16 mouse cellular contexts compared by ENCODE assay signal in genomic region chr17:50125245-50125798, GRCm38 (mm10).
DNase-seq lines count a peak whose midpoint lies in the region; ATAC-seq and TF ChIP-seq lines count a peak whose summit lies in the region.
"Had no signal": no experiment of that assay in that cellular context is flagged by ENCODE, and none has a peak within 500 bp of the region (broad histone marks: within the 10 kb centered on the region; RNA-seq: fewer than 3 reads in every experiment).

No protein-coding gene starts in this region.

- no peak for TF ChIP-seq CTCF in kidney, adult 2 months (conservative IDR thresholded peaks at IDR 0.05; ENCODE audit: insufficient read depth, insufficient read length, low read depth, low read length)

- H3K4me3 ChIP-seq in kidney, adult 2 months (ENCODE audit: insufficient read depth, low read depth, low read length): no peak overlapping the region
- H3K4me3 ChIP-seq: embryonic facial prominence, embryonic 15.5 days; midbrain, embryonic 12.5 days had no signal

- peak; percentile 61 for ATAC-seq in activated CD4-positive, CD25-positive, alpha-beta regulatory T cell, adult 4 months
- ATAC-seq in megakaryocyte, adult 5-6 weeks (ENCODE audit: poor library complexity, severe bottlenecking): 0 out of 2 replicates have a peak, but pooled peaks have one; percentile 31
- ATAC-seq in erythroblast, adult 5-6 weeks (replicated peaks; ENCODE audit: low FRiP score, poor library complexity, severe bottlenecking): no peak
- ATAC-seq: forebrain, embryonic 14.5 days; hindbrain, postnatal 0 days had no signal

- TF ChIP-seq POLR2A in kidney, adult 2 months (IDR thresholded peaks at IDR 0.05; ENCODE audit: low read depth, low read length): no peak

- no peak for DNase-seq in kidney, adult 2 months
- DNase-seq in kidney, adult 18-20 months: no peak
- peak; percentile 57 for DNase-seq in 416B (ENCODE audit: low read depth)
- no peak for DNase-seq in right cerebral cortex, adult 2 months (ENCODE audit: low spot score in 2 of 2)
- DNase-seq in adrenal gland, postnatal 25 days: no peak
- DNase-seq: heart, postnatal 36 days; lung, postnatal 14 days; right cerebral cortex, postnatal 14 days had no signal

- H3K27ac ChIP-seq in kidney, adult 2 months (ENCODE audit: insufficient read depth, low read depth, low read length): peak overlapping the region; percentile 51; the same call in 1 of the 2 replicates
- H3K27ac ChIP-seq: embryonic facial prominence, embryonic 15.5 days; hindbrain, postnatal 0 days; kidney, postnatal 0 days; midbrain, embryonic 12.5 days had no signal

- no peaks in the 10 kb centered on the region for H3K36me3 ChIP-seq in kidney, adult 2 months (ENCODE audit: control insufficient read depth, insufficient read depth, low read length)
- H3K36me3 ChIP-seq: embryonic facial prominence, embryonic 15.5 days; midbrain, embryonic 12.5 days had no signal

- peaks cover 10% of the 10 kb centered on the region; the same call in 1 of the 2 replicates for H3K4me1 ChIP-seq in kidney, adult 2 months (ENCODE audit: control insufficient read depth, insufficient read depth, low read length)

- no peaks in the 10 kb centered on the region for H3K27me3 ChIP-seq in kidney, adult 2 months (replicated peaks; ENCODE audit: control insufficient read depth, insufficient read depth, low read length)
- H3K27me3 ChIP-seq: embryonic facial prominence, embryonic 15.5 days had no signal

- WGBS in kidney, adult 2 months: 79% methylated on average over 3 of the region's 3 CpGs
